Mouse (Mus musculus): ENCODE measurements around the gene Trit1. TPM values are rescaled to one million over a fixed set of nuclear protein-coding genes. Genes with fewer than 3 reads are reported as not detected.

Gene Trit1
- polyA plus RNA-seq, 2 experiments from 2014 or later = 16.0 to 21.2 TPM

DNA sequence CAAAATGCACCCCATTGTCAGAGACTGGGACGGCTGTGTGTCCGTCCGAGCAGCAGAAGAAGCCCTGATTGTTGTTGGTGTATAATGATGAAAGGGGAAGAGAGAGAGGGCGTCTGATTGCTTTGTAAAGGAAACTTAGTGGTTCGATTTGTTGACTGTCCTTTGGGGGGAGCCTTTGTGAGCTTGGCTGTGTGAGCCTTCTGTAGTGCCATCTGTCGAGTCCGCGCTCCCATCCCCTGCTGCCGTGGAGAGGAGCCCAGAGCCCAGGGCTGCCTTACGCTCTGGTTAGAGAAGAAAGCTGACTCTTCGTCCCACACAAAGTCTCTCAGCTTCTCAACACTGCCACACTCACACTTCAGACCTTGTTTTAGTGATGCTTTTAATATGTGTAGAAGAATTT is 36.8 kb downstream of the Trit1 start:
- ATAC-seq = no peak

DNA sequence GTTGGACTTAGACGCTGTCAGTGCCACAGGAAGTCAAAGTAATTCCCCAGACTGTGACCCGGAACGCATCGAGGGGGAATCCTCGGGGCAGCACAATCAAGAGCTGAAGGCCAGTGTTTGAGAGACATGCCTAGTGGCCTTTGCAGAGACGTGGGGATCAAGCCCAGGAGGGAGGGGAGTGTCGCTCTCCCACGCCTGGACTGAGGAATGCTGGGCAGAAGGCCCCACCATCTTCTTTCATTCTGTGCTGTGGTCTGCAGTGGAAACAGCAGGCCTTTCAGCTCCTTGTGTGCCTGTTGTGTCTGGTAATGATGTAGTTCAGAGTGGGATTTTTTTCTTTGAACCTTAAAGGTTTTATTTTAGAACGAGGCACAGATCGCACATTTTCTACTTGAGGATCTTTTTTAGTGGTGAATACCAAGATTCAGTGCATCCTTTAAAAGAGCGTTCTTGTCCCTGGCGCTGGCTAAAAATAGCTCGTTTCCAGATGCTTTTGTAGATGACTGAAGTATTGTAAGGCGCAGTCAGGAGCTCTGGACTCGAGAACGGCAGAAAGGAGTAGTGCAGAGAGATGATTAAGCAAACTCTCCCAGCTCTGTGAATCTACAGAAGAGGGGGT is 37.9 kb downstream of the Trit1 start:
- no peak for ATAC-seq

DNA sequence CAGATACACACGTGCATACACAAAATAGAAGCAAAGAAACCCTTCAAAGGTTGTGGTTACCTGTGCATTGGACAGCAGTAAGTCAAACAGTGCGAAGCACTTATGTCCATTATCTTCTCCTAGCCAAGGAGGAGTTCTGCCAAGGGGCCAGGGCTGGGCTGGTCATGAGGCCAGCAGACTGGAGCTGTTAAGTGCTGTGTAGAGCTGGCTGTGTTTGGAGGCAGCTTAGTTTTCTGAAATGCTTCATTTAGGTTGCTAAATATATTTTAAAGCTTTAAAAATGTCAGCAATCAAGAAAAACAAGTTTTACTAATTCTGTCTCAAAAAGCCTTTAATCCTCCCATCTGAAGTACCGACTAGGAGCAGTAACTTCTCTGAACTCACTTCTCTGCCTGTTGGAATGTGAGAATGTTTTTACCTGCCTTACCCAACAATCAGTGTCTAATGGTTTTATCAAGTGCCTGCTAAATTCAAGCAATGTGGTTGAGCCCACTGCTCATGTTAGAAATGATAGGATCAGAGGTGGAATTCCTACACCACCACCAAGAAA is 40.2 kb downstream of the Trit1 start:
- no peak for ATAC-seq

DNA sequence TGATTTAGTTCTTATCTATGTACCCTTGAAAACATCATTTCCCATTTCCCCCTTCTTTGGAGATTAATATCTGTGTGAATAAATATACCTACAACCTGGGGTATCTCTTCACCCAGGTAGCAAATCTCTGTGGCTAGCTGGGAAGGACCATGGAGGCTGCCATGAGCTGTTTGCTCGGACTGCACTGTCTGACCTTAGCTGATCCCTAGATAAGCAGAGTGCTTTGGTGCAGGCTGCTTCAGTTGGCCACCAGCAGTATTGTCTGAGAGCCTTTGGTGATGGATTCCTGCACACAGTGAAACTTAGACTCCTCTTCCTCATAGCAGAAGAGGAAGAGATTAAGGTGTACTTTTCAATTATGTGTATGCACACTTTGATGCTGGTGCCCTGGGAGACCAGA is 41.6 kb downstream of the Trit1 start:
- no peak for ATAC-seq

DNA sequence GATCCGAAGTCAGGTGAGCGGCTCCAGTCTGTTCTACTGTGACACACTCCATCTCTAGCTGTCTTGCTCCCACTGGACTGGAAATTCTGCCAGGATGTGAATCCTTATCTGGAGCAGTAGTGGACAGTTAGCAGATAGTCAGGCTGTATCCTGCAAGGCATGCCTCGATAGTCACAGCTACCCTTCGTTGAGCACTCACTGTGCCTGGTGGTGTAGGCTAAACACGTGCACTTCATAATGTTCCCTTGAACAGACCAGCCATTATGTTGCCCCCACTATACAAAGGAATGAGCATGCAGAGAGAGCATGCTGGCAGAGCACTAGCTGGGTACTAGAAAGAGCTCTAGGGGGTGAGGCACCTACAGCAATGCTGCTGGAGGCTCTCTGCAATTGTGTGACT is 45.3 kb downstream of the Trit1 start:
- ATAC-seq = no peak

DNA sequence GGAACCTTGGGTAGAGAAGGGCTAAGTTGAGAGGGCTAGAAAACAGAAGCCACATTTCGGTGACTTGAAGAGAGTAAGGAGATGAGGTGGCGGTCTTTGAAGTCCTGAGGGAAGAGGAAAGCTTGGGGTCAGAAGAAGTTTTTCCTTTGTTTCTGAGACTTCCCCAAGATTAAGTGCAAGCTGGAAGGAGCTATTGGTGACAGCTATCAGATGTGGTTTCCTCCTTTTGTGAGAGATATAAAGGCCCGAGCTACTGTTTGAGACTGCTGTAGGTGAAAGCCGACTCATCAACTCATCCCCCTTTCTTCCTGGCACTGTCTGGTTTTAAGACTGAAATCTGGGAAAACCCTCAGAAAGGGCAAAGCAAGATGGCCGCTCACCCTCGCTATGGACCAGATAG is 52.2 kb downstream of the Trit1 start:
- no peak for ATAC-seq

DNA sequence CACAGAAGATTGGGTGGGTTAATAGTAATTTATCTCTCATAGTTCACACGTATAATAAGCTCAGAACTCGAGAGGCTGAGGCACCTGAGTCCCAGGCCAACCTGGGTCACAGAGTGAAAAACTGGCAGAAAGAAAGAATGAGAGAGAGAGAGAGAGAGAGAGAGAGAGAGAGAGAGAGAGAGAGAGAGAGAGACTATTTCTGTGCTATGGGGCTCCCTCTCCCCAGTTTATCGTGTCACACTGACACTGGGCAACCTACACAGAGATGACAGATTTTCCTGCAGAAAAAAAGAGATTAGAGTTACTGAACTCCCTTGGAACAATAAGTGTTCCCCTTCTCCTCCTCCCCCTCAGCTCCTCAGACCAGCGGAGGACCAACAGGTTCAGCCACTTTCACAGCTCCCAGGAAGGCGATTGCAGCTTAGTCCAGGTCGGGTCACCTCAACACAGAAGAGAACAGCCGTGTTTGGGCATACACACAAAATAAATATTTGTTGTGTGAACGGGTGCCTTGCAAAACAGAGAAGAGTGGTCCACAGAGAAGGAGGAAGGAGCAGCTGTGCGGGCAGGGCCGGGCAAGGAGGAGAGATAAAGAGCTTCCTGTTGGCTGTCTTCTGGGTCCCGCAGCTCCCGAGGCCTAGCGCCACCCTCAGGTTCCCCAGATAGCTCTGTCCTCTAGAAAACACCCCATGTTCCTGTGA is 55.0 kb downstream of the Trit1 start:
- ATAC-seq = no peak

DNA sequence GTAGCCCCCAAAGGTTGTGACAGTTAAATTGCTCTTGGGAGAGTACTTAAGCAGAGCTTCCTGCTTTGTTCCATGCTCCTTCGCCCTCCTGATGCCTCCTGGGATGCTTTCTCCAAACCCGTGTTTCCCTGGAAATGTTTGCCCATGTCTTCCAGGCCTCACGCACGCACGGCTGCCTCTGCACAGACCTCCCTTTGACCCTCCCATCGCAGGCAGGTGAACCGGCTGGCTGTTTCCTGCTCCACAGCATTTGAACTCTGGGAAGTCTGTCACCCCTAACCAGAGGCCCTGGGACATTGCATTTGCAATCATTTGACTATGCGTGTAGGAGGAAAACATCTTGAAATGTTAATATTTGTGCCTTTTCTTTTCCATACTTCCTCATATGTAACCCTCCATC is 60.5 kb downstream of the Trit1 start:
- no peak for ATAC-seq

DNA sequence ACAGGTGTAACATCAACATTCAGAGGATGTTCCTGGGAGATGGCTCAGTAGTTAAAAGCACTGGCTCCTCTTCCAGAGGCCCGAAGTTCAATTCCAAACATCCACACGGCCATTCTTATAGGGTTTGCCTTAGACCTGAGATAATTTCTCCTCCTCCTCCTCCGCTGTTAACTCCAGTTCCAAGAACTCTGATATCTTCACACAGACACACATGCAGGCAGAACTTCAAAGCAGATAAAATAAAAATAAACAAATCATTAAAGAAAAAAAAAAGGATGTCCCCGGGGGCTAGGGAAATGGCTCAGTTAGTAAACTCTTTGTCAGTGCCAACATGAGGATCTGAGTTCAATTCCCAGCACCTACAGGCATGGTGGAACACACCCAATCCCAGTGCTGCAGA is 61.8 kb downstream of the Trit1 start:
- no peak for ATAC-seq

DNA sequence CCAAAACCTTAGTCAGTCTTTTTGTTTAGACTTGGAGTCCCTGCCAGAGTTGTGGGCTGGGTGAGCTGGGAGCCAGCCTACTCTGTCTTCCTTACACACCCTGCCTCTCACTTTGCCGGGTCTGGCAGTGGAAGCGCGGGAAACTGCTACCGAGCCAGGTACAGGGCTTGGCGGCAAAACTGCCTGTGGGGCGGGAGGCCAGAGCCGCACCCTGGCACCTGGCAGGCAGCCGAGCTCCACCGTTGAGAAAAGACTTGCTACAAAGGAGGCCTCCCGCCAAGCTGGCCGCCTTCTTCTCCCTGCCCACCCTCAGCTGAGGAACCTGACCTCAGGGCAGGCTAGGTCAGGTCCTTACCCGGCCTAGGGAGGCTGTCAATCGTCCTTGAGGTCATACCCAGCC is 64.4 kb downstream of the Trit1 start:
- no peak for ATAC-seq

DNA sequence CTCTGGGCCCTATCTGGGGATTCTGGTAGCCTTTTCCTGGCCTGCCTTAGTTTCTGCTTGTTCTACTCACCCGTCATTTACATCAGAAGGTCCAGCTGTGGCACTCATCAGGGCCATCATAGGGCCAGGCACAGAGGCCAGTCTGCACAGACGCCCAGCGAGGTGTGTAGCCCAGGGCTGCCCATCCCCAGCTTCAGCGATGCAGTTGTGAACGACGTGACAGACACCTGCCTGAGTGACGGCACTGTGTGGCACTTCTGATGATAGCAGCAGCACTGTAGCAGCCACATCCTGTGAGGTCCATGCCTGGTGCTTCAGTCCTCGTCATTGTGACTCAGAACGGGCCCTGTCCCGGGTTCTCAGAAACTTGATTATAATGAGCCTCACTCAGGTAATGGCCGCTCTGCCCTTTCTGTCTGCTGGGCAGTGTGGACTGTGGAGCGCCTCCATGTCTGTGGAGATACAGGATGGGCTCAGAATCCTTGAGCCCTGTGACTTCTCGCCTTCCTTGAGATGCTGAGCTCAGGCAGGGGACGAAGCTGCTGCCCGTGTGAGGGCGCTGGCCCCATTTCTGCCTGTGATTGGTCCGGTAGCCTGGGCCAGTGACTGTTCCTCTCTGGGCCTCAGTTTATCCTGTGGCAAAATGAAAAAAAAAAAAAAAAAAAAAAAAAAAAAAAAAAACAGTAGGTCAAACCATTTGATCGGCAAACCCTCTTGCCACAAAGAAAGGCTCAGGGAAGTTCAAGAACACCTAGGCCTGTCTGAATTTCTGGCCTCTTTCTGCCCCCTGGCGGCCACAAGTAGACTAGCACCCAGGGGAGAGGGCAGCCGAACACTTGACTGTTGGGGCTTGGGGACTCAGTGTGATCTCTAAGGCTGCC is 66.1 kb downstream of the Trit1 start:
- ATAC-seq = peak; percentile 89

DNA sequence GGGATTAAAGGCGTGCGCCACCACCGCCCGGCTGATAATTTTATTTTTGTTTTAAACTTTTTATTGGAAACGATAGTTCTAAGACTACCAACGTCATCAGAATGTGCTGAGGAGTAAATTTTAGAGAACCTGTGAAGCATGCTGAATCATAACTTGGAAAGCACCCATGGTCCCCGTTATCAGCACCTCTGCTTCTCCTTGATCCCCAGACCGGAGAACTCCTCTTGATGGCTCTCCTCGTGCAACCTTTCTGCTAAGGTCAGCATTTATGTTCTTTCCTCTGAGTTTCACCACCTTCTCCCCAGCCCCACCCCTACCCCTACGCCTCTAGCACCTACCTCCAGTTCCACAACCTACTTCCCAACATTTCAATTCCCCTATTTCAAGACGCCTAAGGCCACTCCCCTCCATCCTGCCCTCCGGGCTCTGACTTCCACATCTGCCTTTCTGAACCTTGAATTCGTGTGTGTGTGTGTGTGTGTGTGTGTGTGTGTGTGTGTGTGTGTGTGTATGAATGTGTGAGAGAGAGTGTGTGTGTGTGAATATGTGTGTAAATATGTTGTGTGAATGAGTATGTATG is 67.0 kb downstream of the Trit1 start:
- ATAC-seq = no peak

DNA sequence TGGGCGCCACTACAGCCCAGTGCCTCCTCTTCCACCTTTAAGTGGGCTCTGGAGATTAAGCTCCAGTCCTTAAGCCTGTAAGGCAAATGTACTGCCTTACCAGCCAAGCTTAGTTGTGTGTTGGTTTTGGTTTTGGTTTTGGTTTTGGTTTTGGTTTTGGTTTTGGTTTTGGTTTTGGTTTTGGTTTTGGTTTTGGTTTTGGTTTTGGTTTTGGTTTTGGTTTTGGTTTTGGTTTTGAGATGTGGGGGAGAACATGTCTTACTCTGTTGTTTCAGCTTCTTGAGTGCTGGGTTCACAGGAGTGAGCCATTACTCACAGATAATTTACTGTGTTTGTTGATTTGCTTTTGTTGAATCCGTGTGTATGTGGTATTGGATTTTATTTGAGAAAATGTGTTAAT is 68.9 kb downstream of the Trit1 start:
- ATAC-seq = peak; percentile 40

DNA sequence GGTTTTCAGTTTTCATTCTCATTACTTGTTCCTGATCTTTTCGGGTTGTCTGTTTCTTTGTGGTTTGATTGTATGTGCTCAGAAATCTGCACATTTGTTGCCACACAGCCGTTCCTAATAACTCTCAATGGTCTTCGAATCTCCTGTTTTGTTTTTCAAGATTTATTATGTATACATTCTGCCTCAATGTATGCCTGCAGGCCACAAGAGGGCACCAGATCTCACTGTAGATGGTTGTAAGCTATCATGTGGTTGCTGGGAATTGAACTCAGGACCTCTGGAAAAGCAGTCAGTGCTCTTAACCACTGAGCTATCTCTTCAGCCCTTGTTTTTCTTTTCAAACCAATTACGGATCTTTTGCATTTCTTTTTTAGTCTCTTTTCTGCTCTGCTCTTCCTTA is 70.0 kb downstream of the Trit1 start:
- ATAC-seq = no peak

DNA sequence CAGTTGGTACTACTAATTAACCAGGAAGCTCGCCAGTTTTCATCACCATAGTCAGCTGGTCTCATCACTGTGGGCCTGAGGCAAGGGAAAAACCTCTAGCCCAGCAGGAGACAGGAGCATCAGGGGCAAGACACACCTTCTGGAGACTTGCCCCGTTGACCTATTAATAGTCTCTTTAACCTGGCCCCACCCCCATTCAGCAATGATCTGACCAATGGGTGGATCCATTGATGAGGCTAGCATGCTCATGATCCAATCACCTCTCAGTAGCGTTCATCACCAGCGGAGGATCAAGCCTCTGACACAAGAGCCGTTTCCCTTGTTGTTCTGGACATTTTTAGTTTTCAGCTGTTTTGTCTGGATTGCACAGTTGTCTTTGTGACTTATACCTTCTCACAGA is 76.2 kb downstream of the Trit1 start:
- no peak for ATAC-seq

DNA sequence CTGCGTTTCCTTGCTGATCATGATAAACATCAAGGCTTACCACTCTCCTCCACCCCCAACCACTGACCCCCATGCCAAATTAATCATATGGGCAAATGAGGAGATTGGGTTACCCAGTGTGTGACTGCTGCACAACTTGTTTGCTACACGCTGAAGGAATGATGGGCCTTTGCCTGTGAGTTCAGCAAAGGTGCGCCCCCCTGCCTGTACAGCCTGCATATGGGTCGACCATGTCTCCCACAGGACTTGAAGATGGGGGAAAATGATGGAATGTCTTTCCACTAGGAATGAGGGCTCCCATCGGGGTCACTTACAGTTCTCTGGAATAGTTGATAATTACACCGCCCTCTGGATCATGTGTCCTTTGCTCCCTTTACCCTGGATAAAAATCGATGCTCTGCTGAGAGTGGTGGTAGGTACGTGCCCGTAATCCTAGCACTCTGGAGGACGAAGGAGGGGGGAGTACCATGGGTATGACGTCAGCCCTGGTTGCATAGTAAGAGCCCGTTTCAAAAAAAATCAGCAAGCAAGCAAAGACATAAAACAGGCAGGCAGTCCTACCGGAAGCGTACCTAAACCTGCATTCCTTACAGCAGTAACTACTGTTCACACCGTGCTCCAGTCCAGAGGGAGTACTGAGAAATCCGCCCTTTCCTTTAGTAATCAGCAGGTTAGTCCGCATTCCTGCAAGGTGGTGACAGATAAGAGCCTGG is 76.8 kb downstream of the Trit1 start:
- no peak for ATAC-seq

DNA sequence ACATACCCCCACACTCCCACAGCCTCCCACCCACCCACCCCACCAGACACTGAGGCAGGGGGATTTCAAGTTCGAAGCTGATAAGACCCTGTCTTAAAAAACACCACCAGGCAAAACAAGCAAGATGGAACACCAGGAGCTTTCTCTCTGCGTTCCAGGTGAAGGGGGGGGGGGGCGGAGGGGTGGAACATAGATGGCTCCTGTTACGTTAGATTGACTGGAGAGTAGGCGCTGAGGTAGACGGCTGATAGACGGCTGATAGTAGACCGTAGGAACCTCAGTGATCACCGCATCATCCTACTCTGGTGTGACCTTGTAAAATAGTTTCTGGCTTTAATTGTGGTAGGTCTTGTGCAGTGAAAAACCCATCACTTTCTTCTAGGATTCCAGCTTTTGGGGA is 77.5 kb downstream of the Trit1 start:
- ATAC-seq = no peak

Other genes starting within 250 kb of the Trit1 start
- gene Ppt1, start 180.4 kb upstream of the Trit1 start, polyA plus RNA-seq (2017; shearing (Covaris generic)) = 100 to 1,000 TPM; 112 to 156 TPM
- 100 to 1,000 TPM; 298 to 352 TPM for gene Cap1, start 130.5 kb upstream of the Trit1 start, polyA plus RNA-seq (2017; shearing (Covaris generic))
- 1 to 10 TPM in 1 of 2 experiments, under 1 TPM in 1; 0.93 to 1.5 TPM for gene Mfsd2a, start 55.4 kb upstream of the Trit1 start, polyA plus RNA-seq (2017; shearing (Covaris generic))
- not detected for gene Mycl, start 20.9 kb upstream of the Trit1 start, polyA plus RNA-seq (2017; shearing (Covaris generic))
- gene Bmp8b, start 88.6 kb downstream of the Trit1 start, polyA plus RNA-seq (2017; shearing (Covaris generic)) = under 1 TPM in 1 of 2 experiments, not detected in 1; 0.28 TPM
- gene Oxct2b, start 99.7 kb downstream of the Trit1 start, polyA plus RNA-seq (2017; shearing (Covaris generic)) = not detected
- gene Ppie, start 123.4 kb downstream of the Trit1 start, polyA plus RNA-seq (2017; shearing (Covaris generic)) = 100 to 1,000 TPM; 104 to 139 TPM
- not detected for gene Hpcal4, start 166.6 kb downstream of the Trit1 start, polyA plus RNA-seq (2017; shearing (Covaris generic))
- not detected for gene Nt5c1a, start 184.9 kb downstream of the Trit1 start, polyA plus RNA-seq (2017; shearing (Covaris generic))
- not detected for gene Heyl, start 217.0 kb downstream of the Trit1 start, polyA plus RNA-seq (2017; shearing (Covaris generic))
- gene Pabpc4, start 245.8 kb downstream of the Trit1 start, polyA plus RNA-seq (2017; shearing (Covaris generic)) = 10 to 100 TPM; 10.3 to 17.7 TPM

Data from CD4-positive, CD25-positive, alpha-beta regulatory T cell, adult 4 months (primary cell).